Mouse (Mus musculus) embryo, embryonic 9.5 days (tissue): ENCODE measurements around the gene Lrp2.

Experiments
- DNase-seq: peaks from one replicate; pipeline ENCODE4 v3.0.0-alpha.2; 2017; ENCODE audit errors: extremely low spot score

Gene Lrp2

GRCm38 (mm10) chr2:69585886-69586398 is at the start of gene Lrp2:
Lrp2 (minus strand) TSS chr2:69586065.
- DNase-seq, result peak; percentile 86

- DNase-seq, result peak; percentile 51
Observed at GRCm38 (mm10) chr2:69635064-69635701, 49.3 kb upstream of the Lrp2 start.

- DNase-seq, result no peak
Observed at GRCm38 (mm10) chr2:69631449-69631848, 45.6 kb upstream of the Lrp2 start.

GRCm38 (mm10) chr2:69630792-69631191 is 44.9 kb upstream of the Lrp2 start:
- no peak for DNase-seq

- DNase-seq, result no peak
Observed at GRCm38 (mm10) chr2:69629914-69630313, 44.0 kb upstream of the Lrp2 start.

GRCm38 (mm10) chr2:69629215-69629614 is 43.4 kb upstream of the Lrp2 start:
- DNase-seq, result no peak

- DNase-seq, result no peak
Observed at GRCm38 (mm10) chr2:69619286-69619685, 33.4 kb upstream of the Lrp2 start.

GRCm38 (mm10) chr2:69618336-69618735 is 32.5 kb upstream of the Lrp2 start:
- DNase-seq, result no peak

- peak; percentile 19 for DNase-seq
Observed at GRCm38 (mm10) chr2:69613237-69613636, 27.4 kb upstream of the Lrp2 start.

- DNase-seq, result no peak
Observed at GRCm38 (mm10) chr2:69612716-69613115, 26.9 kb upstream of the Lrp2 start.

- peak; percentile 54 for DNase-seq
Observed at GRCm38 (mm10) chr2:69612237-69612636, 26.4 kb upstream of the Lrp2 start.

GRCm38 (mm10) chr2:69606621-69607020 is 20.8 kb upstream of the Lrp2 start:
- DNase-seq, result no peak

GRCm38 (mm10) chr2:69603726-69604393 is 18.0 kb upstream of the Lrp2 start:
- DNase-seq, result no peak

GRCm38 (mm10) chr2:69593168-69593567 is 7.3 kb upstream of the Lrp2 start:
- no peak for DNase-seq

- DNase-seq, result no peak
Observed at GRCm38 (mm10) chr2:69592536-69592935, 6.7 kb upstream of the Lrp2 start.

- no peak for DNase-seq
Observed at GRCm38 (mm10) chr2:69591966-69592505, 6.2 kb upstream of the Lrp2 start.

GRCm38 (mm10) chr2:69590548-69590947 is 4.7 kb upstream of the Lrp2 start:
- no peak for DNase-seq

GRCm38 (mm10) chr2:69587896-69588295 is 2.0 kb upstream of the Lrp2 start:
- DNase-seq, result peak; percentile 47

GRCm38 (mm10) chr2:69586821-69587728 is 1.2 kb upstream of the Lrp2 start:
- peak; percentile 53 for DNase-seq

GRCm38 (mm10) chr2:69585191-69585885 is 527 bp downstream of the Lrp2 start:
- DNase-seq, result peak; percentile 63
